Mouse (Mus musculus): ENCODE results near the gene Tcp11. TPM values are rescaled to one million over a fixed set of nuclear protein-coding genes. Genes with fewer than 3 reads are reported as not detected.

The Tcp11 gene
- polyA plus RNA-seq (2012; rRNA removed) = 4,001 and 4,433 TPM in 2 replicates

DNA sequence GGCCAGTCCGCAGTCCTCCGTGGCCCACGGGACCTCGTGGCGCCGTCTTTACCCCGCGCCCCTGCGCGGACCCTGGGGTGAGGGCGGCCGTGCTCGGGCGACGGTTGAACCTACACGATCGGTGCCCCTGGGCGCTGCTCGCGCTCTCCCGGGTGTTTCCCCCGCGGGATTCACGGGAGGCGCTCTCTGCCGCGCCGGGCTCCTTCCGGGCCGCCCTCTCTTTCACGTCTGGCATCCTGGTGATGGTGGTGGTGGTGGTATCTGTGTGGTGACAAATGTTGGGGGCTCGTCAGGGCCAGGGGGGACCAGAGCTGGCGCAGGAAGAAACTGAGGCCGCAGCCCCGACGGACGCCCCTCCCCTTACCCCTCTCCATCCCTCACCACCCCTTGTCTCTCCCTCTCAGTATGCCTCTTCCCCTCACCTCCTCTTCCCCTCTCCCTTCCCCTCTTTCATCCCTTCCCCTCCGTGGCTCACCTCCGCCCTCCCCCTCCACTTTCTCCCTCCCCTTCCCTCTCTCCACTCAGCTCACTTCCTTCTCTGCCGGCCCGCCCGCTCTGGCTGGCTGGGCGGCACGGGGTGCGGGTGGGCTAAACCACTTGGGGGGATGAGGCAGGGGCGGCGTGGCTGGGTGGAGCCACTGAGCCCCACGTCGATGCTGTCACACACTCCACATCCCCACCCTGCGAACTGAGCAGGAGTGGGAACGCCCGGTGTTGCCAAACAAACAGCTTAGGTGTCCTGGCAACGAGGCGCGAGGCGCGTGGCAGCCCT lies at the start of gene Tcp11:
TSS of gene Tcp11 (minus strand) at position 595 of the 772 bp plus-strand sequence.
- Histone ChIP-seq H3K4me3 (ENCODE audit: control insufficient read depth, low read depth, low read length) (peak within 1 kb of the TSS; percentile 91), H3K27ac (ENCODE audit: control insufficient read depth, insufficient read depth, low read depth, low read length) (peak within 1 kb of the TSS; percentile 97), H3K27me3 (ENCODE audit: control insufficient read depth, insufficient read depth, low read length) (0 out of 2 replicates have a peak, but pooled peaks cover 2% of the 10 kb centered on the region), H3K4me1 (ENCODE audit: control insufficient read depth, insufficient read depth, low read length) (peaks cover 17% of the 10 kb centered on the region), H3K36me3 (ENCODE audit: control insufficient read depth, insufficient read depth, low read length) (peaks cover 4% of the 10 kb centered on the region)
- no peak for TF ChIP-seq CTCF (IDR thresholded peaks at IDR 0.05; ENCODE audit: control insufficient read depth, insufficient read depth, insufficient replicate concordance, low read depth, low read length)
- peak; percentile 78 for TF ChIP-seq POLR2A (IDR thresholded peaks at IDR 0.05; ENCODE audit: control insufficient read depth, low read depth, low read length)

DNA sequence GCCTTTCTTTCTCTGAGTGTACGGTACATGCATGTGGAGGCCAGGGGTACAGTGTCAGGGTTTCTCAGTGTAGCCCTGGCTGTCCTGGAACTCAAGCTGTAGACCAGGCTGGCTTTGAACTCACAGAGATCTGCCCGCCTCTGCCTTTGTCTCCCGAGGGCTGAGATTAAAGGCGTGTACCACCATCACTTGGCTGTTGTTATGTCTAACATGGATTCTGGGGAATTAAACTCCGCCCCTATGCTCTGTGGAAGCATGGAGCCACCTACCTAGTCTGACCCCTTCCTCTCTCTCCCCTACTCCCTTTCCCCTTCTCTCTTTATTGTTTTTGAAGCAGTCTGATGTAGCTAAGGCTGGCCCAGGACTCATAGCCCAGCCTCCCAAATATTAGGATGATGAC lies 49.4 kb upstream of the Tcp11 start:
- TF ChIP-seq POLR2A (IDR thresholded peaks at IDR 0.05; ENCODE audit: control insufficient read depth, low read depth, low read length) = no peak
- TF ChIP-seq CTCF (IDR thresholded peaks at IDR 0.05; ENCODE audit: control insufficient read depth, insufficient read depth, insufficient replicate concordance, low read depth, low read length) = no peak
- Histone ChIP-seq H3K36me3 (ENCODE audit: control insufficient read depth, insufficient read depth, low read length) (no peaks in the 10 kb centered on the region), H3K27ac (ENCODE audit: control insufficient read depth, insufficient read depth, low read depth, low read length) (no peak overlapping the region)

DNA sequence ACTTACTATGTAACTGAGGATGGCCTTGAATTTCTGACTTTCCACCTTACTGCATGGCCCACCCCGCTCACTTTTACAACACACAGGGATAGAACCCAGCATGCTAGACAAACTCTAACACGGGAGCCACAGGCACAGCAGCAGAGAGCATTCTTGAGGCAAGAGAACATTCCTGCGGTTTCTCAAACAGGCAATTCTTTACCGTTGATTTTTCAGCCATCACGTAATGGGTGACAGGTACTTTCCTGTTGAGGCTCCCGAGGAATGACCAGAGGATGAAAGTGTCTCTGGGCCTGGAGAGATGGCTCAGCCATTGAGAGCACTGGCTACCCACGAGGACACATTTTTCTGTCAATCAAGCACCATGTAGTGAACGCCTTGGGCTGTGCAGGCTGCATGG lies 43.9 kb upstream of the Tcp11 start:
- no peak overlapping the region for H3K27ac ChIP-seq (ENCODE audit: control insufficient read depth, insufficient read depth, low read depth, low read length)
- no peaks in the 10 kb centered on the region for H3K4me1 ChIP-seq (ENCODE audit: control insufficient read depth, insufficient read depth, low read length)
- H3K36me3 ChIP-seq (ENCODE audit: control insufficient read depth, insufficient read depth, low read length) = no peaks in the 10 kb centered on the region
- no peak overlapping the region for H3K4me3 ChIP-seq (ENCODE audit: control insufficient read depth, low read depth, low read length)
- no peak for TF ChIP-seq POLR2A (IDR thresholded peaks at IDR 0.05; ENCODE audit: control insufficient read depth, low read depth, low read length)
- TF ChIP-seq CTCF (IDR thresholded peaks at IDR 0.05; ENCODE audit: control insufficient read depth, insufficient read depth, insufficient replicate concordance, low read depth, low read length) = no peak
- H3K27me3 ChIP-seq (ENCODE audit: control insufficient read depth, insufficient read depth, low read length) = no peaks in the 10 kb centered on the region

More for the DNA sequence above, 49.4 kb upstream of the Tcp11 start:
- Histone ChIP-seq H3K4me3 (ENCODE audit: control insufficient read depth, low read depth, low read length) (no peak overlapping the region), H3K27me3 (ENCODE audit: control insufficient read depth, insufficient read depth, low read length) (no peaks in the 10 kb centered on the region), H3K4me1 (ENCODE audit: control insufficient read depth, insufficient read depth, low read length) (peaks cover 5% of the 10 kb centered on the region)

DNA sequence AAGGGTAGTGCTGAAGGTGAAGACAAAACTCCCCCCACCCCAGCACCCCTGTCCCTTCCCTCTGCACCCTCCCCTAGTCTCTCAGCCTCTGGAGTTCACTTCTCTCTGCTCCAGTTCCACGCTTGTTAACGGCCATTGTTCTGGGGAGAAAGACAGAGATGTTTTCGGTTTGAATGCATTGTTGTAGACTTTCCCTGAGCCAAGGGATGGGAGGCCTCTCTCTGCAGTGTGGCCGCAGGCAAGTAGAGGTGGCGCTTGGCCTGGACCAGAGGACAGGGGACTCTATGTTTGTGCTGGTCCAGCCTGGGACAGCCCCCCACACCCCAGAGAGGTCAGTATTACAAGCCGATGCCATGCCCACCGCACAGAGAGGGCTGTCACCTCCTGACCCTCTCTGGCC lies 43.2 kb upstream of the Tcp11 start:
- Histone ChIP-seq H3K27ac (ENCODE audit: control insufficient read depth, insufficient read depth, low read depth, low read length) (no peak overlapping the region), H3K36me3 (ENCODE audit: control insufficient read depth, insufficient read depth, low read length) (no peaks in the 10 kb centered on the region), H3K4me1 (ENCODE audit: control insufficient read depth, insufficient read depth, low read length) (no peaks in the 10 kb centered on the region), H3K27me3 (ENCODE audit: control insufficient read depth, insufficient read depth, low read length) (no peaks in the 10 kb centered on the region), H3K4me3 (ENCODE audit: control insufficient read depth, low read depth, low read length) (no peak overlapping the region)
- no peak for TF ChIP-seq CTCF (IDR thresholded peaks at IDR 0.05; ENCODE audit: control insufficient read depth, insufficient read depth, insufficient replicate concordance, low read depth, low read length)
- TF ChIP-seq POLR2A (IDR thresholded peaks at IDR 0.05; ENCODE audit: control insufficient read depth, low read depth, low read length) = no peak

DNA sequence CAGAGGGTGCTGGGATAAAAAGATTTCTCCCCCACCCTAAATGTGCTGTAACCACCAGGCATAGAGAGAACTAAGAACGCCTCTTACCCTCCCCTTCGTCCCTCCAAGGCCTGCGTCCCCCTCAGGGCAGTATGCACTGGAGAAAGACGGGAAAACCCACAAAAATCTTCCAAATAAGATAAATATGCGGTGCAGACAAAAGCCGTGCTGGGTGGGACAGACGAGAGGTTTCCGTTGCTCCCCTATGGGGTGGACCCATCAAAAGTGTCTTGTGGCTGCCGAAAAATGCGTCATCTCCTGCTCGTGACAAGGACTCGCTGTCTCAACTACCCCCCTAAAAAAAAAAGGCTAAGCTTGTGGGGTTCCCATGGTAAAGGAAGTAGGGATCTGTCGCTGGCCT lies 42.5 kb upstream of the Tcp11 start:
- TF ChIP-seq POLR2A (IDR thresholded peaks at IDR 0.05; ENCODE audit: control insufficient read depth, low read depth, low read length) (no peak), CTCF (IDR thresholded peaks at IDR 0.05; ENCODE audit: control insufficient read depth, insufficient read depth, insufficient replicate concordance, low read depth, low read length) (no peak)
- H3K4me3 ChIP-seq (ENCODE audit: control insufficient read depth, low read depth, low read length) = no peak overlapping the region
- H3K27me3 ChIP-seq (ENCODE audit: control insufficient read depth, insufficient read depth, low read length) = no peaks in the 10 kb centered on the region
- H3K4me1 ChIP-seq (ENCODE audit: control insufficient read depth, insufficient read depth, low read length) = no peaks in the 10 kb centered on the region
- H3K36me3 ChIP-seq (ENCODE audit: control insufficient read depth, insufficient read depth, low read length) = no peaks in the 10 kb centered on the region
- H3K27ac ChIP-seq (ENCODE audit: control insufficient read depth, insufficient read depth, low read depth, low read length) = no peak overlapping the region

DNA sequence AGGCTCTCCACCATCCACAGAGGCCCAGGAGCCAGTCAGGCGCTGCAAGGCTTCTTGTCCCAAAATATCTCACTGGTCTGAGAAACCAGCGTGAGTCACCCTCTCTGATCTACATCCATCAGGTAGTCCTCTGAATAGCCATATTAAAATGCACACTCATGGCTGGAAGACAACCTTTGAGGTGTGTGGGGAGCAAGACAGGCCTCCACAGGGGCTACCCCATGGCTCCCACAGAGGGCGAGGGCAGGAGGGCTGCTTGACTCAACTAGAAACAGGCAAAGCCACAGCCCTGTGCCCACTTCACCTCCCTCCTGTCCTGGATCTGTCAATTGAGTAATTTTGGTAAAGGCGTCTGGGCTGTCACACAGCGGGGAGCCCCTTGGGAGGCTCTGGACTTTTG lies 40.0 kb upstream of the Tcp11 start:
- H3K36me3 ChIP-seq (ENCODE audit: control insufficient read depth, insufficient read depth, low read length) = no peaks in the 10 kb centered on the region
- TF ChIP-seq CTCF (IDR thresholded peaks at IDR 0.05; ENCODE audit: control insufficient read depth, insufficient read depth, insufficient replicate concordance, low read depth, low read length) (no peak), POLR2A (IDR thresholded peaks at IDR 0.05; ENCODE audit: control insufficient read depth, low read depth, low read length) (no peak)
- H3K4me1 ChIP-seq (ENCODE audit: control insufficient read depth, insufficient read depth, low read length) = no peaks in the 10 kb centered on the region
- H3K27ac ChIP-seq (ENCODE audit: control insufficient read depth, insufficient read depth, low read depth, low read length) = no peak overlapping the region
- H3K4me3 ChIP-seq (ENCODE audit: control insufficient read depth, low read depth, low read length) = no peak overlapping the region
- no peaks in the 10 kb centered on the region for H3K27me3 ChIP-seq (ENCODE audit: control insufficient read depth, insufficient read depth, low read length)

DNA sequence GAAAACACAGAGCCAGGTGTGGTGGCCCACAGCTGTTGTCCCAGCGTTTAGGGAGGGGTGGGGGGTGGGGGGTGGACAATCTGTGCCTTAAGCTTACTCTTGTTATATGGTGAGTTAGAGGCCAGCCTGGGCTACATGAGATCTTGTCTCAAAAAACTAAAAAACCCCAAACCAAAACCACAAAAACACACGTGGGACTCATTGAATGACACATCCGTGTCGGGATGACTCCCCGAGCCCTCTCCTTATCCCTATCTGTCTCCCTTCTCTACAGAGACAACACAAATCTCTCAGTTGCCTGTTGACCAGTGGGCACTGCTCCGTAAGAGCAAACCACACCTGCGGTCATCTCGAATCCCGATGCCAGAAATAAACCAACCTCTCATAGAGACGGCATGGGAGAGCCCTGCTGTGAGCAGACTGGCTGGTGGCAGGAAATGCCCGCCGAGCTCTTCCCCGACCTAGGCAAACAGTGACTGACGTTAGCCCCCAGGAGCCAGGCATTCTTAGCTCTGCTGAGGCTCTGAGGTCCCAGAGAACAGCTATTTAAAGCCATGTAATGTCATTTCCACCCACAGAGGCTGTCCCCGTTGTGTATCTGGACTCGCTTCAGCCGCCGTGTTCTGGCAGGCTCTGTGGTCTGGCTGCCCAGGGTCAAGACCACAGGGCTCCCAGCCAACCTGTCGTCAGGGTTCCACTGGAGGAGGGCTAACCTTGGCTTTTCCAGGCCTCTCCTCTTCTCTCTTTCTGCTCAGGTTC lies 37.2 kb upstream of the Tcp11 start:
- no peak overlapping the region for H3K4me3 ChIP-seq (ENCODE audit: control insufficient read depth, low read depth, low read length)
- H3K27ac ChIP-seq (ENCODE audit: control insufficient read depth, insufficient read depth, low read depth, low read length) = no peak overlapping the region
- H3K27me3 ChIP-seq (ENCODE audit: control insufficient read depth, insufficient read depth, low read length) = no peaks in the 10 kb centered on the region
- H3K36me3 ChIP-seq (ENCODE audit: control insufficient read depth, insufficient read depth, low read length) = no peaks in the 10 kb centered on the region
- TF ChIP-seq POLR2A (IDR thresholded peaks at IDR 0.05; ENCODE audit: control insufficient read depth, low read depth, low read length) (no peak), CTCF (IDR thresholded peaks at IDR 0.05; ENCODE audit: control insufficient read depth, insufficient read depth, insufficient replicate concordance, low read depth, low read length) (no peak)
- H3K4me1 ChIP-seq (ENCODE audit: control insufficient read depth, insufficient read depth, low read length) = no peaks in the 10 kb centered on the region

All from testis, adult 2 months (tissue).